Mouse (Mus musculus) hindbrain, embryonic 10.5 days (tissue): Measurements from ENCODE around the gene Mier1. TPM values are rescaled to one million over a fixed set of nuclear protein-coding genes. Genes with fewer than 3 reads are reported as not detected.
A peak's percentile ranks its signal among the peaks of the same experiment; 100 is the strongest.

ENCODE experiments used
- DNase-seq: peaks from one replicate; pipeline ENCODE4 v3.0.0-alpha.2; 2017; ENCODE audit warnings: low spot score
- H3K27ac ChIP-seq: fragments of 300-500 bp; sonication (generic); 2 replicates; pipeline ENCODE4 v1.5.1; 2016; ENCODE audit warnings: mild to moderate bottlenecking, moderate library complexity
- H3K27me3 ChIP-seq: fragments of 300-500 bp; sonication (generic); 2 replicates; pipeline ENCODE4 v1.6.1; 2016; ENCODE audit warnings: mild to moderate bottlenecking; ENCODE audit not compliant: poor library complexity, insufficient read depth, severe bottlenecking
- H3K36me3 ChIP-seq: fragments of 300-500 bp; sonication (generic); 2 replicates; pipeline ENCODE4 v1.6.1; 2016; ENCODE audit warnings: mild to moderate bottlenecking, moderate library complexity
- H3K4me1 ChIP-seq: fragments of 300-500 bp; sonication (generic); replicated peaks from 2 replicates; pipeline ENCODE4 v1.6.1; 2016; ENCODE audit warnings: mild to moderate bottlenecking
- H3K4me3 ChIP-seq: fragments of 300-500 bp; sonication (generic); 2 replicates; pipeline ENCODE4 v1.5.1; 2016; ENCODE audit warnings: mild to moderate bottlenecking, moderate library complexity
- H3K9me3 ChIP-seq: fragments of 300-500 bp; sonication (generic); 2 replicates; pipeline ENCODE4 v1.6.1; 2016; ENCODE audit warnings: mild to moderate bottlenecking, moderate library complexity
- WGBS: fragments of 180-500 bp; shearing (Covaris S2); methylation state at CpG from one replicate; pipeline ENCODE4 v1.1.7; 2016; 5-methylcytosine and 5-hydroxymethylcytosine counted together
- polyA plus RNA-seq: library from polyadenylated mRNA; unstranded; fragments of >200 nt; fragmentation: Nextera tagmentation; extraction: Ambion mirVana; gene quantifications from 2 replicates; pipeline ENCODE4 v1.2.1, GENCODE M21; 2016

Mier1 gene
- polyA plus RNA-seq: 29.6 and 34.8 TPM in 2 replicates

DNA sequence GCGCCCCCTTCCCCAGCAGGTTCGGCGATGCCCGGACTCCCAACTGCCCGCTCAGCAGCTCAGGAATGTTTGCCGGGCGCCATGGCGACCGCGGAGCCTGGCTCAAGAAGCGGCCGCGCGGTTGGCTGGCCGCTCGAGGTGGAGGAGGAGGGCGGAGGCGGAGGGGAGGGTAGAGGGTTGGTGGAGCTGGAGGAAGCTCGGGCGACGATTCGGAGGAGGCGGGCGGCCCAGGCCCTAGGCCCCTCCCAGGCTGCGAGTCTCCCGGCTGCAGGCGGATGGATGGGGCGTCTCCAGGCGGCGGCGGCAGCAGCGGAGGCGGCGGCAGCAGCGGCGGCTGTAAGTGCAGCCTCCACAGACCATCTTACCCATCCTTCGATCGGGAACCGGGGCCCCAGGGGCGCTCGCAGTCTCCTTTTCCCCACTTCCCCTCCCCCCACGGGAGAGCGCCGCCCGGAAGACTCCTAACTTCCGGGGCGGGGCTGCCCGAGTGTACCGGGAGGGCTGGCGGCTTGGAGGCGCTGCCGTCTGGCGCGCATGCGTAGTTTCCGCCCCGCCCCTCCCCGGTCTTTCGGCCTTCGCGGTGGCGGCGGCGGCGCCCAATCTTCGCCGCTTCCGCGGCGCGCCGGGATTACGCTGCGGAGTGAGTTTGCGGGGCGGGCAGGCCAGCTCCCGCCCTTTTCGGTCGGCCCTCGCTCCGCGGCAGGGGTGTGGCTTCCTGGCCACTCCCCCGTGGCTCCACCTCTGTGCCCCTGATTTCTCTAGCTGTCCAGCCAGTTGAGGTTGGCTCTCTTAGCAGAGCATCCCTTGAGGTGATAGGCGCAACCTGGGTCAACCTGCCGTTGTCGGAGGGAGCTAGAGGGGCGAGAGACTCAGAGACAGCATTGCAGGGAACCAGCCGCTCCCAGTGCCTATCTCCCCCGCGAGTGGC lies at the start of gene Mier1, which contains the start of gene Wdr78:
Mier1 (plus strand) TSS at position 207 of the 928 bp plus-strand sequence.
Wdr78 (minus strand) TSS at position 372 of the 928 bp plus-strand sequence.
- H3K27me3 ChIP-seq: no peaks in the 10 kb centered on the region
- H3K27ac ChIP-seq: peak within 1 kb of the TSS; percentile 99
- DNase-seq: peak; percentile 98
- H3K9me3 ChIP-seq: no peaks in the 10 kb centered on the region
- H3K4me1 ChIP-seq: peaks cover 38% of the 10 kb centered on the region
- under 1% methylated on average over 90 of the region's 90 CpGs for WGBS
- peaks cover 26% of the 10 kb centered on the region for H3K36me3 ChIP-seq
- H3K4me3 ChIP-seq: peak within 1 kb of the TSS; percentile 86

DNA sequence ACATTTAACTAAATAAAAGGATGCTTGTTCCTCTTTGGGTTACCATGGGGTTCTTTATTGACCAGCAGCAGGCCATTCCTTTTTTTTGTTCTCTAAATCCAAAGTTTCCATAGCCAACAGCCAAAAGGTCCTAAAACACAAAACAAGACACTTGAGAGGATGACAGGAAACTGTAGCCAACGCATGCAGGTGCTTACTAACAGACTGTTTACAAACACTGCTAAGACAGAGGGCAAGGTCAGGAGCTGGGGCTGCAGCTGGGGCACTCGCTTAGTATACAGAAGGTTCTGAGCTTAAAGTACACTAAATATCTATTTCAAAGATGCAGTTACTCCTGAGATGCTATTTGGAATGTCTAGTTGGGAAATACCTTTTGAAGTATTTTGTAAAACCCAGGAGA lies 49.8 kb upstream of the Mier1 start:
- no peak overlapping the region for H3K4me3 ChIP-seq
- no peak for DNase-seq
- peaks cover 2% of the 10 kb centered on the region; the same call in 1 of the 2 replicates for H3K36me3 ChIP-seq
- H3K27me3 ChIP-seq: no peaks in the 10 kb centered on the region
- no peaks in the 10 kb centered on the region for H3K4me1 ChIP-seq
- 87% methylated on average over 2 of the region's 2 CpGs for WGBS
- no peaks in the 10 kb centered on the region for H3K9me3 ChIP-seq
- H3K27ac ChIP-seq: no peak overlapping the region

DNA sequence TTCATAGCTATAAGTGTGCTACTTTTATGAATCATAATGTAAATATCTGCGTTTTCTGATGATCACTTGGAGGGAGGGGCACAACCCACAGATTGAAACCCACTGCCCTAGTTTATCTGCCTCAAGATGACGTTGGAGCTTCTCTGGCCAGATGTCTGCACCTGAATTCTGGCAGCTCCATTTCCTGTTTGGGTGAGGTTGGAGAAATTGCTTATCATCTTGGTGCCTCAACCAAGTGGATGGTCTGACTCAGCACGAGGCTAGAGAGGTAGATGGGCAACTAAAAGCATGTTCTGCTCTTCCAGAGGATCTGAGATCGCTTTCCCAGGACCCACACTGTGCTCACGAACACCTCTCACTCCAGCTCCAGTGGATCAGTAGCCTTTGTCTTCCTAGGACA lies 49.2 kb upstream of the Mier1 start:
- H3K9me3 ChIP-seq: no peaks in the 10 kb centered on the region
- DNase-seq: no peak
- 83% methylated on average over 5 of the region's 5 CpGs for WGBS

DNA sequence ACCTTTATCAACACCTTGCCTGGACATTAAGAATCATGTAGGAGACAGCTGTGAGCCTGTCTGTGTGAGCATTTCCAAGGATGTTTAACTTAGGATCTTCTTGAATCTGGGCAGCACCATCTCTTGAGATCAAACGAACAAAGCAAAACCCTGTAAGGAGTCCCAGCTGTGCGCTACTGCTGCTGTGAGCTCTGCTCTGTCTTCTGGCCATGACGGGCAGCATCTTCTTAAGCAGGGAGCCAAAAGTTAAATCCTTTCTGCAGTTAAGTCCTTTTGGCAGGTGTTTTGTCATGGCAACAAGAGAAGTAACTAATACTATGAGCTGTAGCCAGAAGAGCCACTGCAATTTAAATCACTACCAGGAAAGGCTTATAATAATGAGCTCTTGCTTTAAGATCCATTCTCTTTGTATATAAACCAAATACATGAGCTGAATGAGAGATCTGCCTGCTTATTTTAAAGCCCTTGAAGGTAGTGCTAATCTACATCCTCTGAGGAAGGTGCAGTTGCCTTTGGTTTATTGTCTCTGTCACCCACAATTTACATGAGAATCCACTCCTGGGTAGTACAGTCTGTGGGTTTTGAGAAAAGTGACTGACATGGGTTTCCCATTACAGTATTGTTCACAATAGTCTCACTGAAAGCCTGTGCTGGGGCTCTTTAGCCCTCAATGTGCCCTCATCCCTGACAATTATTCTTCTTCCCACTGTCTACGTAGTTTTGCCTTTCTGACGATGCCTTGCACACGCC lies 46.1 kb upstream of the Mier1 start:
- Histone ChIP-seq H3K27me3 (no peaks in the 10 kb centered on the region), H3K4me3 (no peak overlapping the region), H3K27ac (no peak overlapping the region), H3K4me1 (no peaks in the 10 kb centered on the region), H3K9me3 (no peaks in the 10 kb centered on the region), H3K36me3 (no peaks in the 10 kb centered on the region)
- DNase-seq: no peak
- 66% methylated on average over 6 of the region's 6 CpGs for WGBS

More for the DNA sequence above, 49.2 kb upstream of the Mier1 start:
- Histone ChIP-seq H3K27ac (no peak overlapping the region), H3K4me1 (no peaks in the 10 kb centered on the region), H3K4me3 (no peak overlapping the region), H3K27me3 (no peaks in the 10 kb centered on the region), H3K36me3 (no peaks in the 10 kb centered on the region)

DNA sequence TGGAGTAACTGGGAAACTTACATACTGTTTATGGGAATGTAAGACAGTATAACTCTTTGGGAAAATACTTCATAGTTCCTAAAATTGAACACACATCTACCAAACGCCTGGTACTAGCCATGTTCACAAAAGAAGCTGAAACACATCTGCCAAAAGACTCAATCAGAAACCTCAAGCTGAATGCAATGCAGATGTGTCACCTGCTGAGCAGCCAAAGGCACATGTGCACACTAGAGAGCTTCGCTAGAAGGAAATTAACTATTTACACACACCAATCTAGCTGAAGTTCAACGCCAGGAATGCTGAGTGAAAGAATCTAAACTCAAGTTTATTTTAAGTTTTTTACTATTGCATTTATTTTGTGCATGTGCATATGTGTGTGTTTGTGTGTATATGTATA lies 43.6 kb upstream of the Mier1 start:
- Histone ChIP-seq H3K4me1 (no peaks in the 10 kb centered on the region), H3K27me3 (no peaks in the 10 kb centered on the region), H3K4me3 (no peak overlapping the region), H3K9me3 (no peaks in the 10 kb centered on the region), H3K27ac (no peak overlapping the region), H3K36me3 (no peaks in the 10 kb centered on the region)
- 75% methylated on average over 3 of the region's 3 CpGs for WGBS
- no peak for DNase-seq

DNA sequence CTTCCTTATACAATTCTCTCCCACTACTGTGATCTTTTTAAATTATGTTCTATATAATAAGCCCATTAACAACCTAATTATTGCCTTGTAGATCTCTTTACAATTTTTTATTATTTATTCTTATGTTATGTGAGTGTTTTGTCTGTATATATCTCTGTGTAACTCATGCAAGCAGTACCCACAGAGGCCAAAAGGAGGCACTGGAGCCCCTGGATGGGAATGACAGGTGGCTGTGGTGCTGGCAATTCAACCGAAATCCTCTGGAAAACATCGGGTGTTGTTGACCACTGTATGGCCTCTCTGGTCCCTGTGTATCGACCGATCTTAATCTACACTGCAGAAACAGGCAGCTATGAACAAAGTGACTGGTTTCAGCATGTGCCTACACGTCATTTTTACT lies 29.0 kb upstream of the Mier1 start:
- Histone ChIP-seq H3K27me3 (no peaks in the 10 kb centered on the region), H3K9me3 (no peaks in the 10 kb centered on the region), H3K4me1 (no peaks in the 10 kb centered on the region), H3K36me3 (peaks cover 17% of the 10 kb centered on the region; the same call in 1 of the 2 replicates), H3K4me3 (no peak overlapping the region), H3K27ac (no peak overlapping the region)
- WGBS: 91% methylated on average over 5 of the region's 5 CpGs
- DNase-seq: no peak

DNA sequence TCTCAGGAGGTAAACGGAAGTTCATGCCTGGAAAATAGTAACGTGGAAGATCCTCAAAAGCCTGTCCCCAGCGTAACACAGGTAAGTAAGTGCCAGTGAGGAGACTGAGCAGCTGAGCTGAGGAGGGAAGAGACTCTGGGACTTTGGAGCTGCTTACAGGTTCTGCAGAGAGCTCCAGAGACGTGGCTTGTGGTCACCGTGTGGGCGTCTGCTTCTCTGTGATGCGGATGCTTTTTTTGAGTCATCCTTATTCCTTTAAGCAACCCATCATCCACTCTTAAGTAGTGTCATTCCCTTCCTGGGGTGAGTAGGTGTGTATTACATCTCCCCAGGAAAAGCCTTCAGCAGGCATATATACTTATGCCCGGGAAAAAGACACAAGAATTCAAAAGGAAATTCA lies 18.3 kb upstream of the Mier1 start:
- no peaks in the 10 kb centered on the region for H3K27me3 ChIP-seq
- no peak for DNase-seq
- H3K36me3 ChIP-seq: no peaks in the 10 kb centered on the region
- no peak overlapping the region for H3K27ac ChIP-seq
- no peak overlapping the region for H3K4me3 ChIP-seq
- no peaks in the 10 kb centered on the region for H3K4me1 ChIP-seq
- no peaks in the 10 kb centered on the region for H3K9me3 ChIP-seq
- 88% methylated on average over 8 of the region's 8 CpGs for WGBS

DNA sequence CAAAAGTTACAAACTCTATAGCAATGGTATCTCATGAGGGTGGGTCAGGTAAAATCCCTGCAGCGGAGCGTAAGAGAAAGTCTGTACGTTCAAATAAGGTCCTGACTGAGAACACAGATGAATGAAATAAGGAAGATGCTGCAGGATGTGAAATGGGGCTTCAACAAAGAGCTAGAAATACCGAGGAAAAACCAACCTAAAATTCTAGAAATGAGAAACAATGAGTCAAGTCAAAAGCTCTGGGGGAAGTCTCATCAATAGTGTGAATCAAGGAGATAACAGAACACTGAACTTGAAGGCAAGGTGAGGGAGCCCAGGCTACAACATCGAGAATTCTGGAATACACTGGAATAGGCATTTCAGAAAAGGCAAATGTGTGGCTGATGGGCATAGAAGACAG lies 15.7 kb upstream of the Mier1 start:
- Histone ChIP-seq H3K27me3 (no peaks in the 10 kb centered on the region), H3K27ac (no peak overlapping the region), H3K36me3 (peaks cover 6% of the 10 kb centered on the region; the same call in 1 of the 2 replicates), H3K4me3 (no peak overlapping the region), H3K9me3 (no peaks in the 10 kb centered on the region), H3K4me1 (no peaks in the 10 kb centered on the region)
- 93% methylated on average over 5 of the region's 5 CpGs for whole genome bisulfite sequencing
- DNase-seq: no peak

DNA sequence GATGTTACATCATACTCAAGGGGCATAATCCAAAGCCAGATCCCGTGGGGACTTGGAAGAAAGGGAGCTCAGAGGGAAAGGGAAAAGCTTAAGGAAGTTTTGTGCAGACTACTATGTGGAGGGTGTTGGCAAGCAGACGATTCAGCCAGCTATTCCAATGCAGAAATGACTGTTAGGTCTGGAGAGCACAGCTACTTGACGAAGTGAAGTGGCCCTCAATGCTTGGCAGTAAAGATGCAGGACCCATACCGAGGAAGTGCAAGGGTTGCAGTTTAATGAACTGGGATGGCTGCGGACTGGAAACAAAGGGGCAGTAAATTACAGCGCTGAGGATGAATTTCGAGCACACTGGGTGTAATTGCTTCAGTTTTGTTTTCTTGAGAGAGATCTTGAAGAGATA lies 1.5 kb upstream of the Mier1 start:
- Histone ChIP-seq H3K4me3 (peak overlapping the region; percentile 86), H3K36me3 (peaks cover 36% of the 10 kb centered on the region), H3K27ac (no peak overlapping the region), H3K9me3 (no peaks in the 10 kb centered on the region), H3K27me3 (no peaks in the 10 kb centered on the region), H3K4me1 (peaks cover 33% of the 10 kb centered on the region)
- DNase-seq: no peak
- WGBS: 78% methylated on average over 7 of the region's 7 CpGs

DNA sequence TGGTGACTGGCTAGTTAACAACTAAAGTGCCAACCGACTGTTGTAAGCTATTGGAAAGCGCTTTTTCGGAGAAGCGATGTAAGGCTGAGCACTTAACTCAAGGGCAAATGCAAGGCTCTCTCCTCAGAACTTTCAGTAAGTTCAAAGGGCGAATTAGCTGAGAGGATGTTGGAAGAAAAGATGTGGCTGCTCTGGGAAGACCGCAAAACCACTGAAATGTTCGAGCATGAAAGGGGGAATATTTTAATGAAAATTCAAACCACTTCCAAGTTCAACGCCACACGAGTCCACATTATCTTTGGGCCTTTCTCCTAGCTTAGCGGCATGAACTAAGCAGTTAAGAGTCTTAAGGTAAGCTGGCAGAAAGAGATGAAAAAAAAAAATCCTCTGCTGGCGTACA lies 788 bp upstream of the Mier1 start:
- Histone ChIP-seq H3K4me1 (peaks cover 33% of the 10 kb centered on the region), H3K27me3 (no peaks in the 10 kb centered on the region), H3K27ac (peak overlapping the region; percentile 99), H3K9me3 (no peaks in the 10 kb centered on the region), H3K4me3 (peak overlapping the region; percentile 86), H3K36me3 (peaks cover 31% of the 10 kb centered on the region)
- no peak for DNase-seq
- WGBS: 17% methylated on average over 11 of the region's 11 CpGs

DNA sequence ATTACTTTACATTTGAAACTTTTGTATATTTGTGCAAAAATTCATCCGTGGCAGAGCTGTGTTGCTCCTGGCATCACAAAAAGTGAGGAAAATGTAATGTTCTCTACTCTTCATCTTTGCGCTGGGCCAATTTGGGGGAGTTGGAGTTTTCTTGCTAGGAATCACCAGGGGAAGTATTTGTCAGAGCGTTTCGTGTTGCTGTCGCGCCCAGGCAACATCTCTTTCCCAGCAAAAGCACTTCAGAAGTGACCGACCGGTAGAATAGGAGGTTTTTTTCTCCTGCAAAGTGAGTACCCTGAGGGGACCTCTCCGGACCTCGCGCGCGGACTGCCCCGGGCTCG lies 4.7 kb downstream of the Mier1 start:
- H3K4me1 ChIP-seq: peaks cover 44% of the 10 kb centered on the region
- H3K36me3 ChIP-seq: peaks cover 6% of the 10 kb centered on the region
- peak overlapping the region; percentile 98 for H3K27ac ChIP-seq
- WGBS: under 1% methylated on average over 15 of the region's 15 CpGs
- no peaks in the 10 kb centered on the region for H3K27me3 ChIP-seq
- peak overlapping the region; percentile 89 for H3K4me3 ChIP-seq
- H3K9me3 ChIP-seq: no peaks in the 10 kb centered on the region
- DNase-seq: no peak

DNA sequence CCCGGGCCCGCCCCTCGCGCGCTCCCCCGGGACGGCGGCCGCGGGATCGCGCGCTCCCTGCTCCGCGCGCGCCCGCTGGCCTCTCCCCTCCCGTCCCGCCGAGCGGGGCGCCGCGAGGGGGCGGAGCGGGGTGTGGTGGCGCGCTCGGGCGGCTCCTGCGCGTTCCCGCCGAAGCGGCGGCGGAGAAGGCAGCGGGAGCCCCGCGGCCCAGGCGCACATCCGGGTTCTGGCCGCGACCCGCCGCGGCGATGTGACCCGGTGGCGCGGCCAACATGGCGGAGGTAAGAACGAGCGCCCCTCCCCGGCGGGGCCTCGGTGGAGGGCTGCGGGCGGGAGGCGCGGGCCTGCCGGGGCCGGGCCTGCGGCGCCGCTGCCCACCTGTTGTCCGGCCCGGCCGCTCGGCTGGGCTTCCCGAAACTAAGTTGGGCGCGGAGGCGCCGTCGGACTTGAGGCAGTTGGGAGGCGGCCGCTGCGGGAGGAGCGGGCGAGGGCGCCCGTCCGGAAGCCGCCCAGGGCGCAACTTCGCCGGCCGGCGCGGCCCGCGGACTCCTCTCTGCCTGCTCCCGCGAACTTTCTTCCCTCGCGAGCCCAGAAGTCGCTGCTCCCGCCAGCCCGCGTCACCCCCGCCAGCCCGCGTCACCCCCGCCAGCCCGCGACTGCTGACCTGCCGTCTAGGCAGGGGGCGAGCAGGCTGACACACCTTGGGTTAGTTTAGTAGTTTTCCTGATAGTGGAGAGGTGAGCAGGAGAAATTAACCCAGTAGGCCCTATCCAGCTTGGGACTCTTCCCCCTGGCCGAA lies 5.2 kb downstream of the Mier1 start:
- H3K4me3 ChIP-seq: peak overlapping the region; percentile 89
- H3K4me1 ChIP-seq: peaks cover 41% of the 10 kb centered on the region
- no peaks in the 10 kb centered on the region for H3K9me3 ChIP-seq
- peaks cover 6% of the 10 kb centered on the region for H3K36me3 ChIP-seq
- under 1% methylated on average over 110 of the region's 111 CpGs for WGBS
- H3K27me3 ChIP-seq: no peaks in the 10 kb centered on the region
- H3K27ac ChIP-seq: peak overlapping the region; percentile 98
- DNase-seq: peak; percentile 79
